Mouse (Mus musculus) embryonic fibroblast, embryonic 13.5 days (primary cell): ENCODE measurements around the gene Ncapg2. TPM values are rescaled to one million over a fixed set of nuclear protein-coding genes. Genes with fewer than 3 reads are reported as not detected.

Experiments used
- H3K27ac ChIP-seq: 2 replicates; pipeline ENCODE4 v1.5.1; 2012; ENCODE audit warnings: low read length, control low read depth, inconsistent platforms; ENCODE audit not compliant: insufficient read depth
- H3K4me1 ChIP-seq: 2 replicates; pipeline ENCODE4 v1.6.1; 2011; ENCODE audit warnings: low read length; ENCODE audit not compliant: control insufficient read depth, insufficient read depth
- H3K4me3 ChIP-seq: 2 replicates; pipeline ENCODE4 v1.5.1; 2011; ENCODE audit warnings: mild to moderate bottlenecking, control low read depth, low read length; ENCODE audit not compliant: insufficient read depth
- CTCF ChIP-seq: IDR thresholded peaks from 2 replicates; pipeline ENCODE4 v1.5.1; 2011; ENCODE audit warnings: mild to moderate bottlenecking, control low read depth, low read length, moderate library complexity, borderline replicate concordance; ENCODE audit not compliant: insufficient read depth
- POLR2A ChIP-seq: IDR thresholded peaks from 2 replicates; pipeline ENCODE4 v1.6.1; 2011; ENCODE audit warnings: low read depth, mild to moderate bottlenecking, control low read depth, low read length, moderate library complexity
- polyA plus RNA-seq: library from polyadenylated mRNA; stranded (reverse); fragments of >200 nt; gene quantifications from 2 replicates; pipeline ENCODE4 v1.2.4, GENCODE M21; 2011; ENCODE audit warnings: low read depth; ENCODE audit not compliant: missing spikeins, insufficient read length

The Ncapg2 gene
- polyA plus RNA-seq, 1 experiment: 54.9 TPM

- Histone ChIP-seq H3K27ac (no peak overlapping the region), H3K4me1 (no peaks in the 10 kb centered on the region), H3K4me3 (no peak overlapping the region)
- TF ChIP-seq CTCF (no peak), POLR2A (no peak)
These were observed 30.9 kb downstream of the Ncapg2 start for GRCm38 (mm10) chr12:116436125-116436524.

- TF ChIP-seq CTCF (no peak), POLR2A (no peak)
- no peaks in the 10 kb centered on the region for H3K4me1 ChIP-seq
- H3K4me3 ChIP-seq: no peak overlapping the region
- no peak overlapping the region for H3K27ac ChIP-seq
These were observed 33.4 kb downstream of the Ncapg2 start for GRCm38 (mm10) chr12:116438591-116438990.

GRCm38 (mm10) chr12:116442184-116442583, 37.0 kb downstream of the Ncapg2 start:
- H3K4me1 ChIP-seq: no peaks in the 10 kb centered on the region
- no peak overlapping the region for H3K4me3 ChIP-seq
- no peak for TF ChIP-seq POLR2A
- TF ChIP-seq CTCF: no peak
- no peak overlapping the region for H3K27ac ChIP-seq

GRCm38 (mm10) chr12:116449536-116449935, 44.3 kb downstream of the Ncapg2 start:
- Histone ChIP-seq H3K27ac (no peak overlapping the region), H3K4me1 (no peaks in the 10 kb centered on the region), H3K4me3 (no peak overlapping the region)
- TF ChIP-seq POLR2A (no peak), CTCF (no peak)

- no peak overlapping the region for H3K27ac ChIP-seq
- H3K4me3 ChIP-seq: no peak overlapping the region
- no peaks in the 10 kb centered on the region for H3K4me1 ChIP-seq
- TF ChIP-seq CTCF (no peak), POLR2A (no peak)
These were observed 55.3 kb downstream of the Ncapg2 start for GRCm38 (mm10) chr12:116460379-116461065.

- Histone ChIP-seq H3K4me1 (no peaks in the 10 kb centered on the region), H3K27ac (no peak overlapping the region), H3K4me3 (no peak overlapping the region)
- TF ChIP-seq CTCF (no peak), POLR2A (no peak)
These were observed 61.8 kb downstream of the Ncapg2 start for GRCm38 (mm10) chr12:116467030-116467429.

GRCm38 (mm10) chr12:116468348-116468747, 63.1 kb downstream of the Ncapg2 start:
- H3K4me1 ChIP-seq: no peaks in the 10 kb centered on the region
- TF ChIP-seq POLR2A (no peak), CTCF (no peak)
- no peak overlapping the region for H3K4me3 ChIP-seq
- no peak overlapping the region for H3K27ac ChIP-seq

GRCm38 (mm10) chr12:116469096-116469495, 63.9 kb downstream of the Ncapg2 start:
- Histone ChIP-seq H3K4me3 (no peak overlapping the region), H3K4me1 (no peaks in the 10 kb centered on the region), H3K27ac (no peak overlapping the region)
- TF ChIP-seq POLR2A (no peak), CTCF (no peak)

GRCm38 (mm10) chr12:116473264-116473663, 68.1 kb downstream of the Ncapg2 start:
- Histone ChIP-seq H3K4me3 (no peak overlapping the region), H3K27ac (no peak overlapping the region), H3K4me1 (no peaks in the 10 kb centered on the region)
- TF ChIP-seq CTCF: no peak
- TF ChIP-seq POLR2A: no peak

- H3K27ac ChIP-seq: no peak overlapping the region
- H3K4me1 ChIP-seq: no peaks in the 10 kb centered on the region
- TF ChIP-seq CTCF (no peak), POLR2A (no peak)
- no peak overlapping the region for H3K4me3 ChIP-seq
These were observed 68.6 kb downstream of the Ncapg2 start for GRCm38 (mm10) chr12:116473761-116474160.
